Mouse (Mus musculus) kidney, adult 9 months (tissue): ENCODE data around the gene Nfatc4.
A peak's percentile ranks its signal among the peaks of the same experiment; 100 is the strongest.

Experiments used
- DNase-seq: peaks from one replicate; pipeline ENCODE4 v3.0.0; 2022

The Nfatc4 gene

GRCm38 (mm10) chr14:55824001-55824480 is 1.1 kb downstream of the Nfatc4 start:
- peak; percentile 37 for DNase-seq

- no peak for DNase-seq
These were observed 1.7 kb downstream of the Nfatc4 start for GRCm38 (mm10) chr14:55824481-55825215.

DNA sequence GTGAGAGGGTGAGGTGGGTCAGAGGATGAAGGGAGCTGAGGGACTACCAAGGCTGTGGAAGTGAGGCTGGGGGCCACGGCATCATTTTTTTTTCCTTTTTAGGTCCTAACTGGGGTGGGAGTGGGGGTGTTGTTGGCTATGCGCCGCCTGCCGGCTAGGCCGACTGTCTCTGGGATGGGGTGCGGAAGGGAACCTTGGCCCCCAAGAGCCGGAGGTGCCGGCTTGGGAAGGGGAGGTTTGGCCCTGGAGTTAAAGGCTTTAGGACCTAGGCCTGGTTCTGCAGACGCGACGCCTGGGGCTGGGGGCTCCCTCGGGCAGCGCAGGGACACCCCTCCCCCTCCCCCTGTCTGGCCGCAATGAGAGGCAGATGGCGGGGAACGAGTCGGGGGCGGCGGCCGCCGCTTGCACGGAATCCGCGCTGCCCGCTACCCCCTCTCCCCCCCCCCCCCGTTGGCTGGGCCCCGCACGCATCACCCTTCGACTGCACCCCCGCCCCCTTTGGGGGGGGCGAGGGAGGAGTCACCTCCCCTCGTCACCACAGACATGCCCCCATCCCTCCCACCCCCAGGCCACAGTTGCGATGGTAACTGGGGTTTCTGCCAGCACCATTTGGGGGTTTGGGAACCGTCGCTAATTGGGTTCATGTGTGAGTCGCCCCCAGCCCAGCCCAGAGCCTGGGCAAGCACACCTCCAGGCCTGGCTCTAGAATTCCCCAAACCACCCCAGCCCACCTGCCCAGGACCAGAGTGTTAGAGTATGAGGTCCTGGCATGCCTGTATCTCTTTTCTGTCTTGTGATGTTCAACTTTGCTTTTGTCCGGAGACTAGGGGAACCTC is 2.5 kb downstream of the Nfatc4 start:
- DNase-seq = no peak

DNA sequence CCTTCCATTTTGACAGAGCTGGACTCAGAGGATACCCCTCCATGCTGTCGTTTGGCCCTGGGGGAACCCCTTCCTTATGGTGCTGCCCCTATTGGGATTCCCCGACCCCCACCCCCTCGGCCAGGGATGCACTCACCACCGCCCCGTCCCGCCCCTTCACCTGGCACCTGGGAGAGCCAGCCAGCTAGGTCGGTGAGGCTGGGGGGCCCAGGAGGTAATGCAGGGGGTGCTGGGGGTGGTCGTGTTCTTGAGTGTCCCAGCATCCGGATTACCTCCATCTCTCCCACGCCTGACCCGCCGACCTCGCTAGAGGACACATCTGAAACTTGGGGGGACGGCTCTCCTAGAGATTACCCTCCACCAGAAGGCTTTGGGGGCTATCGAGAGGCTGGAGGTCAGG is 3.2 kb downstream of the Nfatc4 start:
- DNase-seq = no peak

DNA sequence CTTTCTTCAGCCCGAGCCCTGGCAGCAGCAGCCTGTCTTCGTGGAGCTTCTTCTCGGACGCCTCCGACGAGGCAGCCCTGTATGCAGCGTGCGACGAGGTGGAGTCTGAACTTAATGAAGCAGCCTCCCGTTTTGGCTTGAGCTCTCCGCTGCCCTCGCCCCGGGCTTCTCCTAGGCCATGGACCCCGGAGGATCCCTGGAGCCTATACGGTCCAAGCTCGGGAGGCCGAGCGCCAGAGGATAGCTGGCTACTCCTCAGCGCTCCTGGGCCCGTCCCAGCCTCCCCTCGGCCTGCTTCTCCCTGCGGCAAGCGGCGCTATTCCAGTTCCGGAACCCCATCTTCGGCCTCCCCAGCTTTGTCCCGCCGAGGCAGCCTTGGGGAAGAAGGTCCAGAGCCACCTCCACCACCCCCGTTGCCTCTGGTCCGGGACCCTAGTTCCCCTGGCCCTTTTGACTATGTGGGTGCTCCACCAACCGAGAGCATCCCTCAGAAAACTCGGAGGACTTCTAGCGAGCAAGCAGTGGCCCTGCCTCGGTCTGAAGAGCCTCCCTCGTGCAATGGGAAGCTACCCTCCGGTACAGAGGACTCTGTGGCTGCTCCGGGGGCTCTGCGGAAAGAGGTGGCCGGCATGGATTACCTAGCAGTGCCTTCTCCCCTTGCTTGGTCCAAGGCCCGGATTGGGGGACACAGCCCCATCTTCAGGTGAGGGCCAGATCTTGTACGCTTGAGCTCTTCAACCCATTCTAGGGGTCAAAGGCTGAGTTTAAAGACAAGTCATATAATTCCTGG is 3.8 kb downstream of the Nfatc4 start:
- DNase-seq = no peak

DNA sequence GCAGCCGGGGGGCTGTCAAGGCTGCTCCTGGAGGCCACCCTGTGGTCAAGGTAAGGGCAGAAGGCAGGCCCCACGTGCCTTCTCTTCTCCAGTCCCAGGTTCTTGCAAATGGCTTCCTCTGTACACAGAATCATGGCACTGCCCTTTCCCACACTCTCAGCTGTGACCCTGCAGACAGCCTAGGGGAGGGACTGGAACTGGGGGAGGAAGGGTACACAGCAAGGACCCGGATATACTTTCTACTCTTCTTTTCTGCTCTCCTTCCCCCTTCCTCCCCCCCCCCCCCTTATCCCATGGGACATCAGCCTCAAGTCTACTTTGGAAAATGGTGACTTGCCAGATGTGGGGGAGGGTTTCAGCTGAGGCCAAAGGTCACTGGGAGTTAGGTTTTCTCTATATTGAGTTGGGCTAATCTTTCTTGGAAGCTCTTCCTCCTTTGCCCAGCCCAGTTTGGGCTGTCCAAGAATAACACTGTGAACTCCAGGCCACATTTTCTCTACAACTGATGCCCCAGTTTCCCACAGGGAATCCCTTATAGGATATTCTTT is 5.8 kb downstream of the Nfatc4 start:
- DNase-seq = peak; percentile 39

DNA sequence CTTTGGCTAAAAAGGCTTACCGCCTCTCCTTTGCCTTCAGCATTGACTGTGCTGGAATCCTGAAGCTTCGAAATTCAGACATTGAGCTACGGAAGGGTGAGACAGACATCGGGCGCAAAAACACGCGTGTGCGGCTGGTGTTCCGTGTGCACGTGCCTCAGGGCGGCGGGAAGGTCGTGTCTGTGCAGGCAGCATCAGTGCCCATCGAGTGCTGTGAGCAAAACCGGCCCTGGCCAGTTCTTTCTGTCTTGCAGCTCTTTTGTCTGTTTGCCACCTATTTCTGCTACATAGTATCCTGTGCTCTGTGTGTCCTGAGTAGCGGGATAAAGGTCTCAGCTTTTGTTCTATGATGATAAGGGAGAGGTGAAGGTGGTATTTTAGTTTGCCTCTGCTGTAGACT is 6.9 kb downstream of the Nfatc4 start:
- no peak for DNase-seq

DNA sequence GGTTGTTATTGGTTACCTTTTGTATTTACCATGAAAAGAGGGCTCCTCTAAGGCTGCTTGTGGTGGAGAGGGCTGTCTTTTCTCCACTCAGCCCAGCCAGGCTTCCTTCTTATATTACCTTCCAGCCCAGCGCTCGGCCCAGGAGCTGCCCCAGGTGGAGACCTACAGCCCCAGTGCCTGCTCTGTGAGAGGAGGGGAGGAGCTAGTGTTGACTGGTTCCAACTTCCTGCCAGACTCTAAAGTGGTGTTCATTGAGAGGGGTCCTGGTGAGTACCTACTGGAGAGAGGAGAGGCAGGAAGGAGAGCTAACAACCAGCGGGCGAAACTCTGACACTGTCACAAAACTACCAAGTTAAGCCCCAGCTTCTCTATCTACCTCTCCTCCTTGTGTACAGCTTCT is 7.4 kb downstream of the Nfatc4 start:
- no peak for DNase-seq

DNA sequence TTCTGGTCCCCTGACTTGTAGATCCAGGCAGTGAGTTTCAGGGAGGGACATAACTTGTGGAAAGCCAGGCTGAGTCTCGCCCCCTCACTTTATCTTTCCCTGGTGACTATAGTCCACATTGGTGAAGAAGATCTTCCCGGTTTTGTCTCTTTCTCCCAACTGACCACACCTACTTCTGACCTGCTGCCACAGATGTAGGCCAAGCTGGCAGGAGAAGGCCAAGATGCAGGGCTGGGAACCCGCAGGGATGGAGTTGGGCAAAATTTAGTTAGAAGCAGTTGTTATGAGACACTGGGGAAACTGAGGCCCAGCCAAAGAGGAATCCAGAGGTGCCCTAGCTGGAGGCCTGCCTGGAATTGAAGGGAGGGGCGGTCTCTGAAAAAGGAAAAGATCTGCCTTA is 10.2 kb downstream of the Nfatc4 start:
- no peak for DNase-seq

GRCm38 (mm10) chr14:55834808-55835533 is 12.0 kb downstream of the Nfatc4 start:
- DNase-seq = no peak

DNA sequence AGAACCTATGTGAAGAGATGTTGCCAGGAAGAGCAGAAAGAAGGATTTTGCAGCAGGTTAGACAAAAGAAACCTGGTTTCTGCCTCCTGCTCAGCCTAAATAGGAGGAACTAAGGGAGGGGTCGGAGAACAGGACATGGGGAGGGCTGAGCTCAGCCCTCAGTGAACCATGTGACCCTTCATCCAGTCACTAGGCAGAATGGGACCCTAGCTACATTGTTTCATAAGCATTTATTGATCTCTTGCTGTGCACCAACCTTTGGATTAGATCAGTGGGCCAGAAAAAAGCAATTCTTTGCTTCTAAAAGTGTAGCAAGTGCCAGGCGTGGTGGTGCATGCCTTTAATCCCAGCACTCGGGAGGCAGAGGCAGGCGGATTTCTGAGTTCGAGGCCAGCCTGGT is 15.4 kb downstream of the Nfatc4 start:
- no peak for DNase-seq

DNA sequence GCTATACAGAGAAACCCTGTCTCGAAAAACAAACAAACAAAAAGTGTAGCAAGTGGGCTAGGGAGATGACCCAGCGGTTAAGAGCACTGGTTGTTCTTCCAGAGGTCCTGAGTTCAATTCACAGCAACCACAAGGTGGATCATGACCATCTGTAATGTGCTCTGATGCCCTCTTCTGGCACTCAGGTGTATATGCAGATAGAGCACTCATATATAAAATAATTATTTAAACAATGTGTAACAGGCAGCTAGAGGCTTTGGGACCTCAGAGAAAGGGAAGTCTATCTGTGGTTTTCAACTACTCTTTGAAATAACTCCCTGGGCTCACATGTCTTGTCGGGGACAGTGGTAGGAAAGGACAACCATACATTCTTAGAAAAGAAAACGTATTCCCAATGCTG is 15.8 kb downstream of the Nfatc4 start:
- DNase-seq = no peak

- no peak for DNase-seq
These were observed 18.0 kb downstream of the Nfatc4 start for GRCm38 (mm10) chr14:55840853-55841366.

DNA sequence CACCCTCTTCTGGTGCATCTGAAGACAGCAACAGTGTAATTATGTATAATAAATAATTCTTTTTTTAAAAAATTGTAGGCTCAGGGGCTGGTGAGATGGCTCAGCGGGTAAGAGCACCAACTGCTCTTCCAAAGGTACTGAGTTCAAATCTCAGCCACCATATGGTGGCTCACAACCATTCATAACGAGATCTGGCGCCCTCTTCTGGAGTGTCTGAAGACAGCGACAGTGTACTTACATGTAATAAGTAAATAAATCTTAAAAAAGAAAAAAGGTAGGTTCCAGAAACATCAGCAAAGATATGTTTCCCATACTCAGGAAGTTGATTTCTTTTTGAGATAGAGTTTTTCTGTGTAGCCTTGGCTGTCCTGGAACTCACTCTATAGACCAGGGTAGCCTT is 19.9 kb downstream of the Nfatc4 start:
- DNase-seq = no peak

GRCm38 (mm10) chr14:55845506-55846294 is 22.8 kb downstream of the Nfatc4 start:
- DNase-seq = peak; percentile 71

GRCm38 (mm10) chr14:55850885-55851284 is 27.9 kb downstream of the Nfatc4 start:
- DNase-seq = no peak

DNA sequence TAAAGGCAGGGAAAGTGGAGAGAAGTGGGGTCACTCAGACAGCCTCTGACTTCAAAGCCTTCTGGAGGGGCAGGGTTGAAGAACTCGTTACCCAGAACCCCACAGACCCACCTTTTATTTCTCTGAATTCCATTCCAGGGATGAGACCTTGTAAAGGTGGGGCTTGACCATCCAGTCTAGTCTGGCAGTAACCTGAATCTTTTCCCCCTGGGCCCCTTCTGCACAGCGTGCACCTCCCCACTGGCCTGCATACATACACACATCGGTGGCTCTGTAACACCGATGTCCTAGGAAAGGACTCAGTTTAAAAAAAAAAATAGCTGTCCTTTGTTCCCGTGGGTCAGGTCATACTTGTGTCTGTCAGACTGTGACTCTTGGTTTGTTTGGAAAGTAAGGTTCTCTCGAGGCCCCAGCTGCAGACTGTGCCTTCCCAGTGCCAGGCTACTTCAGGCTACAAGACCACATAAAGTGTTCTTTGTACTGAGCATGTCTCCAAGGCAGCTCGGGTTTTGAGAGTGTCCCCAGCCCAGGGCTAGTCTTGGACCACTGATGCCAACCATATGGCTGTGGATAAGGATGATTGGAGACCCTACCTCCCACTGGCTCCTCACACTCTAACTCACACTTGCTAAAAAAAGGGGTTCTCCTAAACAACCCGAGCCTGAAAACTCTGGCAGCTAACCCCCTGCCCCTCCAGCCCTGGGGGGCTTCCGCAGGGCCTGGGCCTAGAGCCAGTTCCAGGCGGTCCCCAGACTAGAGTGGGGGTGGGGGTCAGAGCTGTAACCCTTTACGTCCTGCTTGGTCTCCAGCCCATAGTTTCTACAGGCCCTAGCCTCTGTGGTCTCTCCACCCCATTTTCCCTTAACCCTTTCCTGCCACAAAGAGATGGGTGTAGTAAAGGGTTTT is 30.0 kb downstream of the Nfatc4 start:
- DNase-seq = no peak

- peak; percentile 20 for DNase-seq
These were observed 30.8 kb downstream of the Nfatc4 start, which contains the start of gene Nynrin for GRCm38 (mm10) chr14:55853621-55854285. Gene Nynrin, plus strand, starts transcription at chr14:55854010.

DNA sequence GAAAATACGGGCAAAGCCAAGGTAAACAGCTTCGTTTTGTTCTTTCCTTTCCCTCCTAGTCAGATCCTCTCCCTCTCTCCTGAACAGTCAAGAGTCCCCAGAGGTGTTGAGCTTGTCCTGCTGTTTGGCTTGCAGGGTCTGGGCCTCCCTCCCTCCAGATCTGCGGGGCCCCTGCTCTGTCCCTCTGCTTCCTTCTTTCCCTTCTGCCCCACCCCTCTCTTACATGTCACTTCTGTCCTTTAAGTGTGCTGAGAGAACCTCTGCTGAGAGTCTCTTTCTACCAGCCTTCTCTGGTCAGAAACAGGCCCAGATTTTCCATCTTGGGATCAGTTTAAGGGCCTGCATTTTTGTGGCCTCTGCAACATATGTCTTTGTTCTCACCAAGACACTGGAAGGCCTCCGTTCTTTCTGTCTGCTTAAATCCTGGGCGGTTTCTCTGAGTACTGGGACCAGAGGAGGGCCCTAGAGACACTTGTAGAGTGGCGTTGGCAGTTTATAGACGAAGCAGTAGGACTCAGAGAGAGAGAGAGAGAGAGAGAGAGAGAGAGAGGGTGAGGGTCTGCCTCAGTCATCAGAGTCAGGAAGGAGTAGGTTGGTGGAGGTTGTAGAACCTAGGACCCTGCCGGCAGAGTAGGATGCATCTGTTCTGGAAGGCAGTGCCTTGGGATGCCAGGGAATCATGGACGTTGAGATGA is 31.6 kb downstream of the Nfatc4 start:
- DNase-seq = no peak
